Mouse (Mus musculus) adipocyte (in vitro differentiated cells): Measurements from ENCODE around the gene Fbxw15.
"Not testable (repeated sequence)": the region's sequence is repeated elsewhere in the genome, so short reads cannot be mapped to it uniquely, and the experiment has no call there.

Experiments used
- DNase-seq: peaks from one replicate; pipeline ENCODE4 v3.0.0-alpha.2; 2016; ENCODE audit warnings: low spot score

The Fbxw15 gene

DNA sequence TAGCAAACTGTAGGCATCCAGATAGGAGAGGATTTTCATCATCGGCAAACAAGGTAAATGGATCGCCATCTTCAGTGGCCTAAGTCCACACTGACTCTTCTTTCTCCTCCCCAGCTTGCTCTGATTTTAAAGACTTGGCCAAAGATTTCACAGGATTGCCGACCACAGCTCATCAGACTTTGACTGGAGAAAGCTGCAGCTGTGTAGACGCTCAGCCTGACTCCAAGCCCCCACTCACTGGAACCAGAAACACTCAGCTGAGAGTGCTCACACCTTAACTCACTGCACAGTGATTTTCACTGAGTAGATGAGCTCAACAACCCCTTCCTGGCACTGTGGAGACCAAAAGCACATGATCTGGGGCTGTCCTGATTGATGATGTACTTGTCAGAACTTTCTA lies at the start of gene Fbxw15:
Fbxw15 (minus strand) TSS at position 101 of the 400 bp plus-strand sequence.
- not testable (repeated sequence) for DNase-seq

GRCm38 (mm10) chr9:109606837-109607236 lies 38.8 kb upstream of the Fbxw15 start:
- not testable (repeated sequence) for DNase-seq

DNA sequence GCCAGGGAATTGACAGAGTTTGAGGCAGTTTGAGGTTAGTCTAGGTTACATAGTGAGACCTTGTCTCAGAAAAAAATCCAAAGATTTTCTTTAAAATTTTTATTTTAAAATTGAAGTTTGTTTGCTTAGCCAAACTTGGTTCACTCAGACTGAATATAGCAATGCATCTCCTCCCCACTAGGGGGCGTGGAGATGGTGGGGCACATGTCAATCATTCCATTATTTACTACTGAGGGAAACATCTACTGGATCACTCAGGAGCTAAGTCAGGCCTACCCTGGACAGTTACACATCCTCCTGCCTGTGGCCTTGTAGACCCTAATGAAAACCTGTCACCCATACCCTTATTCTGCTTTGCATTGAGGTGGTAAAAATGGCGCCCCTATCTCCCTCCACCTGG lies 34.1 kb upstream of the Fbxw15 start:
- DNase-seq = not testable (repeated sequence)

DNA sequence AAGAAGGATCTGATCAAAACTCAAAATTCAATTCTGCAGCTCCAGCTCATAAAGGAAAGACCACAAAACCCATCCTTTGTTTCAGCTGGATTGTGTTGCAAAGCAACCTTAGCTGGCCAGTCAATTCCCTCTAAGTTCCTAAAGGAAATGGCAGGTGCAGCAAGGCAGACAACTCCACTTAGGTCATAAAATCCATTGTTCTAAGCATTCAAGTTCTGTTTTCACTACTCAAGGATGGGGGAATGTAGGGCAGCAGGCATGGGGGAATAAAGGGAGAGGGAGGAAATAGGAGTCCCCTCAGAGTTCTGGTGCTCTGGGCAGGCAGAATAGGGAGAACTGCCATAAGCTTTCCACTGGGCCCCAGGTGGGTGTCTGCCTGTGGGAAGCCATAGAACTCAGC lies 29.2 kb upstream of the Fbxw15 start:
- DNase-seq = no peak

- DNase-seq = no peak
Observed at GRCm38 (mm10) chr9:109594866-109595265, 26.8 kb upstream of the Fbxw15 start.

DNA sequence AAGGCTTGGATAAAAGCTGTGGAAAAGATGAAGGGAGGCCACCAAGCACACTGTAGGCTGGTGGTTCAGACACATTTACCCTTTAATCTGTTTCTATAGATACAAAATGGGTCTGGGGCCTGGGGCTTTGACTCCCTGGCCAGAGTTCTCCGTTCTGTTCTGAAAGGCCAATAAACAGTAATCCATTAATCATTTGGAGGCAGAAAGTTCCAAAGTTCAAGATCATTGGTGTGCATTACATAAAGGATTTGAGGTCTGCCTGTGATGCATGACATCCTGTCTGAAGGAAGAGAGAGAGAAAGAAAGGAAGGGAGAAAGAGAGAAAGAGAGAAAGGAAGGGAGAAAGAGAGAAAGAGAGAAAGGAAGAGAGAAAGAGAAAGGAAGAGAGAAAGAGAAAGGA lies 2.5 kb downstream of the Fbxw15 start:
- no peak for DNase-seq

DNA sequence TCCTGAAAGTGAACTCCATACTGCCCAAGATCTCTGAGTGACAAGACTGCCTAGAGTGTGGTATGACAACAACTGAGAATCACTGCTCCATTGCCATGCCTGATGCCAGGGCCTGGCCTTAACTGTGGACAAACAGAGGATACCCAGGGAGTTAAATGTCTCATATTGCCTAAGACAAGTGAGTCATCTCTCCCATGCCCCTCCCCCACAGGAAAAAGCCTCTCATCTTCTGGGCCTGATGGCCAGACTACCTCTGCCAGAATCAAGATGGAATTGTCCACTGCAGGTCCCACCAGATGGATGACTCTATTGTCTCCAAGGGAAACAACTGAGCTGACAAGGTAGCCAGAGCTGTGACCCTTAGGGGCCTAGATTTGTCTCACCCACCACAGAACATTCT lies 6.0 kb downstream of the Fbxw15 start:
- DNase-seq = peak; percentile 3

- no peak for DNase-seq
Observed at GRCm38 (mm10) chr9:109552483-109552882, 15.6 kb downstream of the Fbxw15 start.

DNA sequence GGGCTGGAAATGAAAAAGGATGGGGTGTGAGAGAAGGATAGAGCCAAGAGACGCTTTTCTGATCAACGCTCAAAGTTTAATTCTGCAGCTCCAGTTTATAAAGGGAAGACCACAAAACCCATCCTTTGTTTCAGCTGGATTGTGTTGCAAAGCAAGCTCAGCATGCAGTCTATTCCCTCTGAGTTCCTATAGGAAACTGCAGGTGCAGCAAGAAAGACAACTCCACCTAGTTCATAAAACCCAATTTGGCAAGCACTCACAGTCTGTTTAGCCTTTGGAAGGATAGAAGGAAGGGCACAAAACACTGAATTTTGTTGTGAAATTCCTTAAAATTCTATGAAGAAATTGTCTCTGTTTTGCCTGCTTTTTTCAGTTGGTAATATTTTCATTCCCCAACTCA lies 18.4 kb downstream of the Fbxw15 start:
- DNase-seq = not testable (repeated sequence)

DNA sequence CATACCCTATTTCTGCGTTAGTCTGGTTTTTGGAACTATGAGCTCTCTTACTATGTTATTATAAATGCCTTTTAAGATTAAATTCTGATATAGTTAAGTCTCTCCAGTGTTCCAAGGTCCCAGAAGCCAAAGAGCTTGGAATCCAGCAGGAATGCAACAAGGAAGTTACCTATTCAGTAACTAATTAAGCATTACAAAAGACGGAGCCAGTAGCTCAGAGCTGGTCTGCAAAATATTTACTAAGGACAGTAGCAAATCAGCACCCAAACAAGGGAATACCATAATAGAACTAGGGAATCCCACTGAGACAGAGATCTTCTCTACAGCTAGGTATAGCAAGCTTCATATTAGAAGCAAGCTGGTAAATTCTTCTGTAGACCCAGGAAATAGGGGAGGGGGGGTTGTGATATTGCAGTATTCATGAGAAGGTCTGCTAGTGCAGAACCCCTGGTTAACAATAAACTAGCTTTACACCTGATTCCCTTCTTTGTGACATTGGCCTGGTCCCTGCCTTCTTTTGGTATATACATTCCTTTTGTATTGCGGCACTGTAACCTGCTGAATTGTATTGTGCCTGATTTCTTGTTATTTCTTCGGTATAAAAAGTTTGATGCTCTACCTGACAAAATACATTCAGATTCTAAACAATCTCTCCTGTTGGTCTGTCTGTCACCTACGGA lies 44.5 kb downstream of the Fbxw15 start:
- DNase-seq = no peak
